ENCODE assay signal across 8 mouse cellular contexts in the genomic region with DNA sequence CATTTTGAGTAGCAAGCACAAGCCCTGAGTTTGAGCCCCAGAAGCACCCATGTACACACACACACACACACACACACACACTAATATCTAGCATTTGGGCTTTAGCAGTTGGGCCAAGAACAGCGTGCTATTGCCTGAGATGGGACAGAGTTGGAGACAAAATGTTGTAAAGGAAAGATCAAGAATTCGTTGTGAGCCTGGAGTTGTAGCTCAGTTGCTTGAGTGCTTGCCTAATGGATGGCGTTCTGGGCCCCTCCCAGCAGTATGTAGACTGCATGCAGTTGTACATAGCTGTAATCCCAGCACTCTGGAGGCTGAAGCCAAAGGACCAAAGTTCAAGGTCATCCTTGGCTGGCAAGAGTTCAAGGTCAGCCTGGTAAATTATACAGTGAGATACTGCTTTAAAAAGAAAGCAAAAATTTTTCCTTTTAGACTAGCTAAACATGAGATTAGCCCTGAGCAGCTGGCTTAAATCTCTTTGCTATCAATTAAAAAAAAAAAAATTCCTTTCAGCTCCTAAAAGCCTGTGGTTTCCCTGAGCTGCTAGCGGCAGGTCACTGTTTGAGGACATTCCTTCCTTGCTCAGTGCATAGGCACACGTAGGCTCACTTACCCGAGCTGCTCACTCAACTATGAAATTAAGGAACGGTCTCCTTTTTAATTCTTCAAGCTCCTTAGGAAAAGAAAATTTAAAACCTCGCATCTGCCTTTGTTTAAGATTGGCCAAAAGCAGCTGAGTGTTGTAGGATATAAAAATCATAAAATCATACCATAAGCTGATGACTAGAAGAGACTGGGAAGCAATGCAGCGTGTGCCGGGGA.
DNase-seq lines count a peak whose midpoint lies in the region; ATAC-seq lines count a peak whose summit lies in the region.

No protein-coding gene starts in this region.

- no peaks in the 10 kb centered on the region for H3K27me3 ChIP-seq in hindbrain, embryonic 12.5 days

- H3K4me3 ChIP-seq in hindbrain, embryonic 12.5 days, result no peak overlapping the region

- 0 out of 2 replicates have a peak overlapping the region, but pooled peaks have one; percentile 3 for H3K4me2 ChIP-seq in hindbrain, embryonic 12.5 days (replicated peaks)

- no peaks in the 10 kb centered on the region for H3K9me3 ChIP-seq in hindbrain, embryonic 12.5 days (replicated peaks)

- DNase-seq in cerebellum, adult 9-11 months, result peak; percentile 25
- no peak for DNase-seq in cerebellum, adult 18-20 months
- DNase-seq in NIH3T3 (ENCODE audit: low read depth), result peak; percentile 56
- DNase-seq in lung, postnatal 10 days, result peak; percentile 57
- DNase-seq in right cerebral cortex, adult 18-20 months, result no peak
- no peak for DNase-seq in frontal cortex, postnatal 10 days (ENCODE audit: low spot score in 2 of 2)
- DNase-seq in cerebellum, postnatal 36 days, result no peak

- peaks cover 41% of the 10 kb centered on the region for H3K4me1 ChIP-seq in hindbrain, embryonic 12.5 days

- H3K9ac ChIP-seq in hindbrain, embryonic 12.5 days, result no peak overlapping the region

- peak overlapping the region; percentile 40; the same call in 1 of the 2 replicates for H3K27ac ChIP-seq in hindbrain, embryonic 12.5 days

- no peaks in the 10 kb centered on the region for H3K36me3 ChIP-seq in hindbrain, embryonic 12.5 days

- 48% methylated on average over 10 of the region's 10 CpGs for WGBS in hindbrain, embryonic 12.5 days

- ATAC-seq in hindbrain, embryonic 12.5 days (ENCODE audit: low FRiP score), result no peak

Comparison
In these comparisons a context has a peak if more than half of its experiments do, and no peak if none do; other contexts are left out.
1. DNase-seq: peak in cerebellum, adult 9-11 months (single experiment), NIH3T3 (single experiment) and lung, postnatal 10 days (single experiment); none in cerebellum, adult 18-20 months (0 of 2), right cerebral cortex, adult 18-20 months (single experiment), frontal cortex, postnatal 10 days (0 of 2) and cerebellum, postnatal 36 days (0 of 2).